Mouse (Mus musculus) myocyte (in vitro differentiated cells): ENCODE results near the gene Lamtor2. TPM values are rescaled to one million over a fixed set of nuclear protein-coding genes. Genes with fewer than 3 reads are reported as not detected.

Experiments used
- H3K27me3 ChIP-seq: one replicate; pipeline ENCODE4 v1.6.1; 2011; ENCODE audit not compliant: control insufficient read depth, insufficient read depth, insufficient read length
- H3K36me3 ChIP-seq: one replicate; pipeline ENCODE4 v1.6.1; 2011; ENCODE audit not compliant: control insufficient read depth, insufficient read depth
- H3K4me2 ChIP-seq: one replicate; pipeline ENCODE4 v1.6.1; 2011; ENCODE audit warnings: low read depth, control low read depth
- H3K4me3 ChIP-seq: one replicate; pipeline ENCODE4 v1.5.1; 2011; ENCODE audit warnings: mild to moderate bottlenecking, control low read depth, moderate library complexity
- H3K79me2 ChIP-seq: one replicate; pipeline ENCODE4 v1.6.1; 2011; ENCODE audit not compliant: control insufficient read depth, insufficient read depth
- H3ac ChIP-seq: one replicate; pipeline ENCODE4 v1.6.1; 2011; ENCODE audit not compliant: control insufficient read depth, insufficient read length
- CEBPB ChIP-seq: IDR thresholded peaks from 2 replicates; pipeline ENCODE4 v1.6.1; 2011; ENCODE audit warnings: mild to moderate bottlenecking, moderate library complexity; ENCODE audit not compliant: poor library complexity, insufficient read depth, severe bottlenecking
- E2F4 ChIP-seq: IDR thresholded peaks from one replicate; pipeline ENCODE4 v1.6.1; 2011; ENCODE audit warnings: mild to moderate bottlenecking, control low read depth, moderate library complexity; ENCODE audit not compliant: insufficient read depth
- MAX ChIP-seq: IDR thresholded peaks from one replicate; pipeline ENCODE4 v1.6.1; 2011; ENCODE audit warnings: low read depth, mild to moderate bottlenecking, control low read depth
- MYOD1 ChIP-seq, 3 experiments: IDR thresholded peaks; one replicate each; pipeline ENCODE4 v1.6.1; 2011; ENCODE audit warnings: control low read depth in 2 of 3, low read depth in 2 of 3, mild to moderate bottlenecking in 2 of 3, moderate library complexity in 1 of 3; ENCODE audit not compliant: insufficient read length in 2 of 3, control insufficient read depth in 1 of 3
- MYOG ChIP-seq, 3 experiments: IDR thresholded peaks; one replicate each; pipeline ENCODE4 v1.6.1; 2011; ENCODE audit warnings: control low read depth in 2 of 3, low read depth in 2 of 3, mild to moderate bottlenecking in 2 of 3; ENCODE audit not compliant: insufficient read length in 2 of 3, control insufficient read depth in 1 of 3, insufficient read depth in 1 of 3
- POLR2A ChIP-seq: IDR thresholded peaks from one replicate; pipeline ENCODE4 v1.6.1; 2011; ENCODE audit warnings: low read depth, mild to moderate bottlenecking, control low read depth, moderate library complexity; ENCODE audit not compliant: insufficient read length
- POLR2AphosphoS2 ChIP-seq: IDR thresholded peaks from one replicate; pipeline ENCODE4 v1.6.1; 2011; ENCODE audit warnings: low read depth, control low read depth; ENCODE audit not compliant: insufficient read length
- REST ChIP-seq: IDR thresholded peaks from one replicate; pipeline ENCODE4 v1.6.1; 2011; ENCODE audit warnings: mild to moderate bottlenecking, control low read depth, moderate library complexity; ENCODE audit not compliant: insufficient read depth, insufficient read length
- SRF ChIP-seq: IDR thresholded peaks from one replicate; pipeline ENCODE4 v1.6.1; 2011; ENCODE audit warnings: low read depth; ENCODE audit not compliant: control insufficient read depth, insufficient read length
- TCF12 ChIP-seq: IDR thresholded peaks from one replicate; pipeline ENCODE4 v1.6.1; 2011; ENCODE audit warnings: mild to moderate bottlenecking, control low read depth; ENCODE audit not compliant: poor library complexity, insufficient read depth, severe bottlenecking
- TCF3 ChIP-seq: IDR thresholded peaks from one replicate; pipeline ENCODE4 v1.6.1; 2011; ENCODE audit warnings: low read depth, control low read depth; ENCODE audit not compliant: insufficient read length
- USF1 ChIP-seq: IDR thresholded peaks from one replicate; pipeline ENCODE4 v1.6.1; 2011; ENCODE audit warnings: low read depth, mild to moderate bottlenecking, control low read depth, moderate library complexity
- polyA plus RNA-seq: library from polyadenylated mRNA; unstranded; fragments of >200 nt; fragmentation: generic; extraction: Trizol; gene quantifications from one replicate; pipeline ENCODE4 v1.2.1, GENCODE M21; 2012; ENCODE audit warnings: missing spikeins

Gene Lamtor2
- polyA plus RNA-seq, 1 experiment, result 165 TPM

DNA sequence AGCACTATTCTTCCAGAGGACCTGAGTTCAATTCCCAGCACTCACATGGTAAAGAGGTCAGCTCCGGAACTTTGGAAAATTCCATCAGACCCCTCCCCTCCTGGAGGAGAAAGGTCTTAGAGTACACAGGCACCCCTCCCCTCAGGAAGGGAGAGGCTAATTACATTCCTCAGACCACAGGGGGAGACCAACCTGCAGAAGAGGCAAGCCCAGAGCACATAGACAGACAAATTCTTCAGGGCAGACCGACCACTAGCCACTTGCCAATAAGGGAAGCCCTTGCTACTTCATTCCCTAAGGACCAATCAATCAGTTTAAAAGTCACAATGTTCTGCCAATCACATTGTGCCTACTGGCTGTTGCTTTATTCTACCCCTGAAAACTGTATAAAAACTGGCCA lies 20.0 kb upstream of the Lamtor2 start:
- no peaks in the 10 kb centered on the region for H3K79me2 ChIP-seq
- TF ChIP-seq MAX (no peak), POLR2AphosphoS2 (no peak), TCF3 (no peak), SRF (no peak), POLR2A (no peak), E2F4 (no peak), REST (no peak), TCF12 (no peak), MYOG (IDR thresholded peaks at IDR 0.05; ENCODE audit: control insufficient read depth in 1 of 3, insufficient read depth in 1 of 3, insufficient read length in 2 of 3, low read depth in 2 of 3) (no peak), USF1 (no peak), CEBPB (no peak), MYOD1 (IDR thresholded peaks at IDR 0.05; ENCODE audit: control insufficient read depth in 1 of 3, insufficient read length in 2 of 3, low read depth in 2 of 3) (no peak)
- H3K36me3 ChIP-seq, result peaks cover 17% of the 10 kb centered on the region
- H3K27me3 ChIP-seq, result peaks cover 3% of the 10 kb centered on the region
- no peak overlapping the region for H3K4me2 ChIP-seq
- no peak overlapping the region for H3K4me3 ChIP-seq
- H3ac ChIP-seq, result no peak overlapping the region

- Histone ChIP-seq H3K4me2 (no peak overlapping the region), H3K79me2 (no peaks in the 10 kb centered on the region)
- TF ChIP-seq USF1, result no peak
- no peak for TF ChIP-seq POLR2A
- TF ChIP-seq E2F4, result no peak
- no peak for TF ChIP-seq POLR2AphosphoS2
- no peak for TF ChIP-seq TCF3
- no peak for TF ChIP-seq SRF
- no peak for TF ChIP-seq MYOG (IDR thresholded peaks at IDR 0.05; ENCODE audit: control insufficient read depth in 1 of 3, insufficient read depth in 1 of 3, insufficient read length in 2 of 3, low read depth in 2 of 3)
Observed at GRCm38 (mm10) chr3:88571856-88572255, 19.0 kb upstream of the Lamtor2 start.

DNA sequence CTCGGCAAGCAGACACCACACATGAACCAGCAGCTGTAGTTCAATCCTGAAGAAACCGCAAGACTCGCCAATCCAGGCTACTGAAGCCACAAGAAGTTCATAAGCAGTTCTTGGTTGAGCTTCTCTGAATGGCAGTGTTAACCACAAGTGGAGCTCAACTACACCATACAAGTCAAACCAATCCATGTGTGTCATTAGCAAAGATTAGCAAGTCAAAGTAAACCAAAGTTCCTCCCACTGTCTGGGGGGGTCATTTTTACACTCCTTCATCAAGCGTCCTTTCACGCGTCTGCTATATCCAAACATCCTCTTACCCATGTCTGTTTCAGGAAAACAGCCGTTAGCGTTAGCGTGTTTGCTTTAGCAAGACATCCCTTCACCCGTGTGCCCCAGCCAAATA lies 17.5 kb upstream of the Lamtor2 start:
- peaks cover 27% of the 10 kb centered on the region for H3K36me3 ChIP-seq
- no peak overlapping the region for H3K4me3 ChIP-seq
- H3K79me2 ChIP-seq, result no peaks in the 10 kb centered on the region
- H3K4me2 ChIP-seq, result no peak overlapping the region
- no peaks in the 10 kb centered on the region for H3K27me3 ChIP-seq
- no peak overlapping the region for H3ac ChIP-seq
- TF ChIP-seq E2F4, result no peak
- no peak for TF ChIP-seq MYOG (IDR thresholded peaks at IDR 0.05; ENCODE audit: control insufficient read depth in 1 of 3, insufficient read depth in 1 of 3, insufficient read length in 2 of 3, low read depth in 2 of 3)
- no peak for TF ChIP-seq SRF
- TF ChIP-seq USF1, result no peak
- no peak for TF ChIP-seq TCF12
- TF ChIP-seq MAX, result no peak
- TF ChIP-seq MYOD1 (IDR thresholded peaks at IDR 0.05; ENCODE audit: control insufficient read depth in 1 of 3, insufficient read length in 2 of 3, low read depth in 2 of 3), result no peak
- no peak for TF ChIP-seq CEBPB
- TF ChIP-seq POLR2A, result no peak
- TF ChIP-seq POLR2AphosphoS2, result no peak
- TF ChIP-seq TCF3, result no peak
- TF ChIP-seq REST, result no peak

More at GRCm38 (mm10) chr3:88571856-88572255, 19.0 kb upstream of the Lamtor2 start:
- peaks cover 3% of the 10 kb centered on the region for H3K27me3 ChIP-seq
- no peak overlapping the region for H3K4me3 ChIP-seq
- H3ac ChIP-seq, result no peak overlapping the region
- H3K36me3 ChIP-seq, result peaks cover 22% of the 10 kb centered on the region

DNA sequence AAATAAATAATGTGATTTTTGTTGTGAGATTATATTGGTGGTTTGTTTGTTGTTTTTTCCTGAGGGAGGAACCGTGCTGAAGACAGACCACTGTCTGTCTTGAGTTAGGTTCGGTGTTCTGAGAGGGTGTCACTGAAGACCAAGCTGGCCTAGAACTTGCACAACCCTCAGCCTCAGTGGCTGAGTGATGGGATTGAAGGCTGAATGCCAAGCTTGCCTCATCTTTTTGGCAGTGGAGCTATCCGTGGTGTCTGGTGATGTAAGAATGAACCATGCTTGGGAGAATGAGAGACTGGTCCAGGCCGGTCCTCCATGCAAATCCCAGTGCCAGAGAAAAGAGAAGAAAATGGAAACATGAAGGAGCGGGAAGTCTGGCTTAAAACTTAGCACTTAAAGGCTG lies 16.8 kb upstream of the Lamtor2 start:
- no peaks in the 10 kb centered on the region for H3K79me2 ChIP-seq
- H3ac ChIP-seq, result no peak overlapping the region
- H3K4me2 ChIP-seq, result no peak overlapping the region
- H3K27me3 ChIP-seq, result no peaks in the 10 kb centered on the region
- no peak for TF ChIP-seq MYOG (IDR thresholded peaks at IDR 0.05; ENCODE audit: control insufficient read depth in 1 of 3, insufficient read depth in 1 of 3, insufficient read length in 2 of 3, low read depth in 2 of 3)
- no peak for TF ChIP-seq POLR2AphosphoS2
- no peak for TF ChIP-seq POLR2A
- TF ChIP-seq USF1, result no peak
- no peak for TF ChIP-seq TCF12
- TF ChIP-seq MYOD1 (IDR thresholded peaks at IDR 0.05; ENCODE audit: control insufficient read depth in 1 of 3, insufficient read length in 2 of 3, low read depth in 2 of 3), result no peak
- no peak for TF ChIP-seq TCF3
- H3K4me3 ChIP-seq, result no peak overlapping the region
- peaks cover 27% of the 10 kb centered on the region for H3K36me3 ChIP-seq

DNA sequence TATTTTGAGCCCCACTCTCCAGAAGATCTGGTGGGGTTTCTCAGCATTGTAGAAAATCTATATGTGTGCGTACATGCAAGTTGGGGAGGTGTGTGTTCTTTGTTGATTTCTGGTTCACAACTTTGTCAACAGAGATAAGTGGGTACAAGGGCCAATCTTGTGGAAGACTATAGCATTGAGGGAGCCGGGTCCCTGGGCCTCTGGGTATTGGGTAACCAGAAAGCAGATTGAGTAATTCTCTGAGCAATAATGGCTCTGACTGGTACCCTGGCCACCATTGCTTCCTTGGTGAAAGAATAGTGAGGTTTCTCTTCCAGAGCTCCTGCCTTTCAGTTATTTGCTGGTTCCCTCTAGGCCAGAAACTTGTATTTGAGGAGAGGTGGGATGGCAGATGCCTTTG lies 16.2 kb upstream of the Lamtor2 start:
- Histone ChIP-seq H3K4me3 (no peak overlapping the region), H3K36me3 (peaks cover 28% of the 10 kb centered on the region), H3K4me2 (no peak overlapping the region), H3K79me2 (no peaks in the 10 kb centered on the region), H3ac (no peak overlapping the region), H3K27me3 (no peaks in the 10 kb centered on the region)
- TF ChIP-seq REST (no peak), TCF12 (no peak), POLR2A (no peak), USF1 (no peak), MYOD1 (IDR thresholded peaks at IDR 0.05; ENCODE audit: control insufficient read depth in 1 of 3, insufficient read length in 2 of 3, low read depth in 2 of 3) (no peak), TCF3 (no peak), POLR2AphosphoS2 (no peak), MYOG (IDR thresholded peaks at IDR 0.05; ENCODE audit: control insufficient read depth in 1 of 3, insufficient read depth in 1 of 3, insufficient read length in 2 of 3, low read depth in 2 of 3) (no peak), CEBPB (no peak), MAX (no peak), SRF (no peak), E2F4 (no peak)
